Mouse (Mus musculus): Measurements from ENCODE around the gene Sh2d2a.

- TF ChIP-seq CTCF (IDR thresholded peaks at IDR 0.05; ENCODE audit: control insufficient read depth, insufficient read depth, insufficient read length): peak; percentile 70
- no peak for TF ChIP-seq MAX (IDR thresholded peaks at IDR 0.05)
- no peak for TF ChIP-seq USF1 (IDR thresholded peaks at IDR 0.05; ENCODE audit: low read depth)
Observed at GRCm38 (mm10) chr3:87816646-87817093, 29.9 kb upstream of the Sh2d2a start.
